Mouse (Mus musculus) cerebellum, adult 11 months (tissue): ENCODE results near the gene Skap1.
"Not testable (repeated sequence)": the region's sequence is repeated elsewhere in the genome, so short reads cannot be mapped to it uniquely, and the experiment has no call there.

Experiments
- DNase-seq: peaks from one replicate; pipeline ENCODE4 v3.0.0; 2022

Gene Skap1

GRCm38 (mm10) chr11:96711268-96711667 lies 246.9 kb downstream of the Skap1 start:
- no peak for DNase-seq

GRCm38 (mm10) chr11:96711670-96712069 lies 247.3 kb downstream of the Skap1 start:
- no peak for DNase-seq

- DNase-seq: no peak
These were observed 249.0 kb downstream of the Skap1 start for GRCm38 (mm10) chr11:96713210-96714005.

- DNase-seq: no peak
These were observed 249.6 kb downstream of the Skap1 start for GRCm38 (mm10) chr11:96714011-96714410.

- not testable (repeated sequence) for DNase-seq
These were observed 250.8 kb downstream of the Skap1 start for GRCm38 (mm10) chr11:96715168-96715567.

- DNase-seq: no peak
These were observed 254.2 kb downstream of the Skap1 start for GRCm38 (mm10) chr11:96718609-96719008.

GRCm38 (mm10) chr11:96725833-96726232 lies 261.4 kb downstream of the Skap1 start:
- DNase-seq: no peak

- no peak for DNase-seq
These were observed 264.2 kb downstream of the Skap1 start for GRCm38 (mm10) chr11:96728577-96728976.

- no peak for DNase-seq
These were observed 265.1 kb downstream of the Skap1 start for GRCm38 (mm10) chr11:96729462-96729861.

GRCm38 (mm10) chr11:96730327-96730726 lies 265.9 kb downstream of the Skap1 start:
- DNase-seq: no peak

- no peak for DNase-seq
These were observed 268.3 kb downstream of the Skap1 start for GRCm38 (mm10) chr11:96732657-96733056.

- DNase-seq: peak; percentile 69
These were observed 271.5 kb downstream of the Skap1 start for GRCm38 (mm10) chr11:96735908-96736307.

- DNase-seq: peak; percentile 51
These were observed 272.0 kb downstream of the Skap1 start for GRCm38 (mm10) chr11:96736361-96736760.

- no peak for DNase-seq
These were observed 273.5 kb downstream of the Skap1 start for GRCm38 (mm10) chr11:96737673-96738471.

- DNase-seq: no peak
These were observed 276.4 kb downstream of the Skap1 start for GRCm38 (mm10) chr11:96740796-96741195.

GRCm38 (mm10) chr11:96741995-96742394 lies 277.6 kb downstream of the Skap1 start:
- no peak for DNase-seq

- DNase-seq: no peak
These were observed 278.6 kb downstream of the Skap1 start for GRCm38 (mm10) chr11:96743000-96743399.

- no peak for DNase-seq
These were observed 279.5 kb downstream of the Skap1 start for GRCm38 (mm10) chr11:96743891-96744290.

- DNase-seq: no peak
These were observed 282.3 kb downstream of the Skap1 start for GRCm38 (mm10) chr11:96746648-96747047.

- no peak for DNase-seq
These were observed 283.2 kb downstream of the Skap1 start for GRCm38 (mm10) chr11:96747555-96747954.

- no peak for DNase-seq
These were observed 290.9 kb downstream of the Skap1 start for GRCm38 (mm10) chr11:96755298-96755697.

- DNase-seq: no peak
These were observed 293.0 kb downstream of the Skap1 start for GRCm38 (mm10) chr11:96757421-96757820.

- no peak for DNase-seq
These were observed 294.0 kb downstream of the Skap1 start for GRCm38 (mm10) chr11:96758402-96758801.

GRCm38 (mm10) chr11:96760042-96760441 lies 295.6 kb downstream of the Skap1 start:
- DNase-seq: peak; percentile 51
